Mouse (Mus musculus) frontal cortex, postnatal 36 days (tissue): Measurements from ENCODE around the gene Nebl.

Experiments used
- DNase-seq, 2 experiments: peaks; one replicate each; pipeline ENCODE4 v3.0.0; 2022; ENCODE audit warnings: low spot score in 2 of 2

Nebl gene

GRCm38 (mm10) chr2:17638631-17639030, 92.6 kb downstream of the Nebl start:
- no peak for DNase-seq

GRCm38 (mm10) chr2:17623931-17624330, 107.3 kb downstream of the Nebl start:
- DNase-seq: no peak

GRCm38 (mm10) chr2:17610259-17610658, 121.0 kb downstream of the Nebl start:
- DNase-seq: no peak

GRCm38 (mm10) chr2:17603573-17603972, 127.7 kb downstream of the Nebl start:
- no peak for DNase-seq

GRCm38 (mm10) chr2:17600652-17601051, 130.6 kb downstream of the Nebl start:
- no peak for DNase-seq

- DNase-seq: no peak
These were observed 131.4 kb downstream of the Nebl start for GRCm38 (mm10) chr2:17599860-17600259.

GRCm38 (mm10) chr2:17597932-17598331, 133.3 kb downstream of the Nebl start:
- no peak for DNase-seq

GRCm38 (mm10) chr2:17589669-17590068, 141.6 kb downstream of the Nebl start:
- no peak for DNase-seq

GRCm38 (mm10) chr2:17585329-17585992, 145.8 kb downstream of the Nebl start:
- no peak for DNase-seq

GRCm38 (mm10) chr2:17575648-17576047, 155.6 kb downstream of the Nebl start:
- no peak for DNase-seq

GRCm38 (mm10) chr2:17571716-17572115, 159.5 kb downstream of the Nebl start:
- DNase-seq: no peak

- DNase-seq: peak in 1 of 2 experiments; percentile 13
These were observed 172.1 kb downstream of the Nebl start for GRCm38 (mm10) chr2:17558889-17559742.

GRCm38 (mm10) chr2:17549895-17550558, 181.2 kb downstream of the Nebl start:
- no peak for DNase-seq

- no peak for DNase-seq
These were observed 184.8 kb downstream of the Nebl start for GRCm38 (mm10) chr2:17546354-17546948.

GRCm38 (mm10) chr2:17539737-17540136, 191.5 kb downstream of the Nebl start:
- no peak for DNase-seq

- DNase-seq: peak; percentile 50 to 90
These were observed 192.8 kb downstream of the Nebl start for GRCm38 (mm10) chr2:17538493-17538892.

- DNase-seq: peak; percentile 59 to 67
These were observed 199.7 kb downstream of the Nebl start for GRCm38 (mm10) chr2:17531355-17532105.

GRCm38 (mm10) chr2:17525739-17526526, 205.3 kb downstream of the Nebl start:
- no peak for DNase-seq

GRCm38 (mm10) chr2:17525211-17525610, 206.1 kb downstream of the Nebl start:
- no peak for DNase-seq

GRCm38 (mm10) chr2:17524205-17524978, 206.9 kb downstream of the Nebl start:
- no peak for DNase-seq
